Mouse (Mus musculus): ENCODE data around the gene Tcf7l2. TPM values are rescaled to one million over a fixed set of nuclear protein-coding genes. Genes with fewer than 3 reads are reported as not detected.

Gene Tcf7l2
- polyA plus RNA-seq, 1 experiment from 2014 or later, result 215 TPM

DNA sequence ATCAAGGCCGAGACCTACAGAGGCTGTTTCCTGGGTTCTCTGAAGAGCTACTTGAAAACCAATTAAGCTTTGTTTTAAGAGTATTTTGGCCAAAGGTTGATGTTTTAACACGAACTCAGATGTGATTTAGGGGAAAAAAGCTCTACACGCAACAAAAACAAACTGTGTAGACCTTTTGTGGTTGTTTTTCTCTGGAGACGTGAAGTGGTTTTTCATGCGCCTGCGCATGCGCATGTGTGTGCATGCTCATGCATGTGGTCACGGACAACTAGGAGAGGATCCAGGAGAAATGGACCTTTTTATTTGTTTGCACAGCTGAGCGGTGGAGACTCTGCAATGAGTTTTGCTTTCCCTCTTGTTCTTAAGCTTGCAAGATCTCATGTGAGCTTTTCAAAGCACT lies 17.4 kb downstream of the Tcf7l2 start:
- H3K27ac ChIP-seq, result no peak overlapping the region
- no peak overlapping the region for H3K9ac ChIP-seq
- peaks cover 20% of the 10 kb centered on the region for H3K36me3 ChIP-seq (ENCODE audit: poor library complexity, severe bottlenecking)
- no peak for ATAC-seq
- no peak overlapping the region for H3K4me2 ChIP-seq
- H3K27me3 ChIP-seq, result no peaks in the 10 kb centered on the region
- WGBS, result 91% methylated on average over 9 of the region's 9 CpGs
- no peak overlapping the region for H3K4me3 ChIP-seq
- no peaks in the 10 kb centered on the region for H3K9me3 ChIP-seq (replicated peaks)
- peaks cover 15% of the 10 kb centered on the region for H3K4me1 ChIP-seq

DNA sequence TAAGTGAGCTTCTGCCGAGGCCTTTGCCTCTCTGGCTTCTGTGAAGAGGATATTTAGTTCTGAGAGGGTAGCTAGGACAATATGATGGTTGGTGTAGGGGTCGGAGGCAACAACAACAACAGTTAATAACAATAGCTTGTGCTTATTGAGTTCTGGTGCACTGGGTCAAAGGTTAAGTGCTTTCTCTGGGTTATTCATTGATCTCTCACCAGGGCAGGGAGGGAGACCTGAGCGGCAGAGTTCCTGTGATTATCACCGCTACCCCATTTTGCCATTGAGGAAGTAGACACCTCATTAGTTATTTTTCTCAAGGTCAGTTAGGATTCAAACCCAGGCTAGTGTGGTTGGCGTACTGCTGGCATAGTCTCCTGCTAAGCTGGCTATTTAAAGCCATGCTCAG lies 19.5 kb downstream of the Tcf7l2 start:
- 56% methylated on average over 5 of the region's 5 CpGs for WGBS
- H3K9ac ChIP-seq, result no peak overlapping the region
- no peaks in the 10 kb centered on the region for H3K9me3 ChIP-seq (replicated peaks)
- H3K27ac ChIP-seq, result no peak overlapping the region
- H3K4me1 ChIP-seq, result peaks cover 14% of the 10 kb centered on the region
- H3K4me2 ChIP-seq, result no peak overlapping the region
- peaks cover 12% of the 10 kb centered on the region; the same call in 1 of the 2 replicates for H3K36me3 ChIP-seq (ENCODE audit: poor library complexity, severe bottlenecking)
- no peaks in the 10 kb centered on the region for H3K27me3 ChIP-seq
- ATAC-seq, result no peak
- no peak overlapping the region for H3K4me3 ChIP-seq

DNA sequence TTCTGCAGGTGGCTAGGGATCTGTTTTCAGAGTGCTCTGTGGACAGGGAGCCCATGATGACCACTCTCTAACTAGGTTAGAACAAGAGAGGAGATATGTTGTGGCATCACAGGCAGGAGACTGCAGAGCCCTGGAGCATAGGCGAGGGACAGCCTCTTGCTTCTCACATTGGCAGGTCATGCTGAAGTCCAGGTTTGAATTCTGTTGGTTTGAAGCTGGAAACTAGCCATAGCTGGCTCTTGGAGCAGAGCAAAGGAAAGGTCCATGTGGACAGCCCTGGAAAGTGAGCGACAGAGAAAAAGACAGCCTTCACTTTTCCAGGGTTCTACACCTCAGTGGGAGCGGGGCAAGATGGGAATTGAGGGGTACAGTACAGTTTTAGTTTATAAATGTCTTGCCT lies 20.6 kb downstream of the Tcf7l2 start:
- H3K4me3 ChIP-seq, result no peak overlapping the region
- H3K9me3 ChIP-seq (replicated peaks), result no peaks in the 10 kb centered on the region
- no peaks in the 10 kb centered on the region for H3K27me3 ChIP-seq
- H3K36me3 ChIP-seq (ENCODE audit: poor library complexity, severe bottlenecking), result peaks cover 10% of the 10 kb centered on the region; the same call in 1 of the 2 replicates
- no peak overlapping the region for H3K9ac ChIP-seq
- 97% methylated on average over 3 of the region's 3 CpGs for WGBS
- H3K4me2 ChIP-seq, result no peak overlapping the region
- ATAC-seq, result no peak
- H3K27ac ChIP-seq, result no peak overlapping the region
- H3K4me1 ChIP-seq, result peaks cover 6% of the 10 kb centered on the region; the same call in 1 of the 2 replicates

DNA sequence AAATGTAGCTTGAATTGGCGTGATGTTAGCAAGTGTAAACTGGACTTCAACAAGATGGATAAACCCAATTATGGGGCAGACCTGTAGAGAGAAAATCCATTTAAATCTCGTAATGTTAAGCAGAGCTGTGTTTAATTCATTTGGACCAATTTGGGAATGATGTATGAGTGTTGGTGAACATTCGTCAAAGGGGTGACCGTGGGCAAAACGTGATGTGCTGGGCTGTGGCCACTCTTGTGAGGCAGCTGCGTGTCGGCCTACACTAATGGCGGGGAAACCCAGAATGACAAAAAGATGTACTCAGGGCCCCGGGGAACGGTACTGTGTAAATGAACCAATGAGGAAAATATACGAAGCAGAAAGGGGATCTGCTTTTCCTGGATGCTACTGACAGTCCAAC lies 24.2 kb downstream of the Tcf7l2 start:
- WGBS, result 82% methylated on average over 11 of the region's 11 CpGs
- Histone ChIP-seq H3K4me1 (peaks cover 10% of the 10 kb centered on the region; the same call in 1 of the 2 replicates), H3K27me3 (no peaks in the 10 kb centered on the region), H3K9me3 (replicated peaks) (no peaks in the 10 kb centered on the region), H3K27ac (no peak overlapping the region), H3K36me3 (ENCODE audit: poor library complexity, severe bottlenecking) (peaks cover 10% of the 10 kb centered on the region; the same call in 1 of the 2 replicates), H3K4me3 (no peak overlapping the region), H3K9ac (no peak overlapping the region), H3K4me2 (no peak overlapping the region)
- ATAC-seq, result no peak

DNA sequence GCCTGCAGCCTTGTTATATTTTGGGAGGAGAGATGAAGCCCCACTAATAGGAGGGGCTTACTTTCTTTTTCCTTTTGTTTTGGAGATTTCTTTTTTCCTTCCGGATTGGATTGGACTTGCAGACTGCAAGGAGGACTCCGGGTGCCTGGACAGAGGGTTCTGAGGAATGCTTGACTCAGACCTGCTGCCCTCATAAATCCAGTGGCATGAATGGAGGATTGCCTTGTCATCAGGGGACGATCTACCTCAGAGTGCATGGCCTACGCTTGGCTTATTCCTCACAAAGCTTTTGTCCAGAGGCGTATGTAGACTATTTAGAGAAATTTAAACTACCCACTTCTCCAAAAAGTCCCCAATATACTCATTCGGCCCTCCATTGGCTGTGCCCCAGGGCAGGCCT lies 25.5 kb downstream of the Tcf7l2 start:
- H3K4me2 ChIP-seq, result no peak overlapping the region
- 60% methylated on average over 6 of the region's 6 CpGs for WGBS
- H3K4me3 ChIP-seq, result no peak overlapping the region
- H3K4me1 ChIP-seq, result peaks cover 14% of the 10 kb centered on the region; the same call in 1 of the 2 replicates
- H3K27ac ChIP-seq, result no peak overlapping the region
- ATAC-seq, result no peak
- peaks cover 10% of the 10 kb centered on the region; the same call in 1 of the 2 replicates for H3K36me3 ChIP-seq (ENCODE audit: poor library complexity, severe bottlenecking)
- no peaks in the 10 kb centered on the region for H3K9me3 ChIP-seq (replicated peaks)
- no peaks in the 10 kb centered on the region for H3K27me3 ChIP-seq
- no peak overlapping the region for H3K9ac ChIP-seq

DNA sequence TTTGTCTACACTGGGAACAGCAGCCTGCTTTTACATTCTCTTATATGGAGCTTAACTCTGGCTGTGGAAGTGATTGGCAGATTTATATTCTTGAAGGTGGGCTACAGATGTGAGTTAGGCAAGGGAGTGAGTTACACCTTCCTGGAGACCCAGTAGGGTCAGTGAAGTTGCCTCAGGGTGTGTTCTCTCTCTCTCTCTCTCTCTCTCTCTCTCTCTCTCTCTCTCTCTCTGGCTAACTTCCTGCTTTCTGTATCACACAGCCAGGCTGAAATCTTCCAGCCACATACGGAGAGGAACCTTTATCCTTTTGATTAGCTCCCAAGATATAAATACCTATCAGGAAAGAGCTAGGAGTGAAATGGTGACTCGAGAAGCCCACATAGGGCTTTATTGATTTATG lies 26.0 kb downstream of the Tcf7l2 start:
- 81% methylated on average over 2 of the region's 2 CpGs for WGBS
- H3K4me3 ChIP-seq, result no peak overlapping the region
- H3K4me1 ChIP-seq, result peaks cover 14% of the 10 kb centered on the region; the same call in 1 of the 2 replicates
- H3K9ac ChIP-seq, result no peak overlapping the region
- H3K4me2 ChIP-seq, result no peak overlapping the region
- H3K27ac ChIP-seq, result no peak overlapping the region
- H3K27me3 ChIP-seq, result no peaks in the 10 kb centered on the region
- ATAC-seq, result no peak
- peaks cover 7% of the 10 kb centered on the region; the same call in 1 of the 2 replicates for H3K36me3 ChIP-seq (ENCODE audit: poor library complexity, severe bottlenecking)
- no peaks in the 10 kb centered on the region for H3K9me3 ChIP-seq (replicated peaks)

DNA sequence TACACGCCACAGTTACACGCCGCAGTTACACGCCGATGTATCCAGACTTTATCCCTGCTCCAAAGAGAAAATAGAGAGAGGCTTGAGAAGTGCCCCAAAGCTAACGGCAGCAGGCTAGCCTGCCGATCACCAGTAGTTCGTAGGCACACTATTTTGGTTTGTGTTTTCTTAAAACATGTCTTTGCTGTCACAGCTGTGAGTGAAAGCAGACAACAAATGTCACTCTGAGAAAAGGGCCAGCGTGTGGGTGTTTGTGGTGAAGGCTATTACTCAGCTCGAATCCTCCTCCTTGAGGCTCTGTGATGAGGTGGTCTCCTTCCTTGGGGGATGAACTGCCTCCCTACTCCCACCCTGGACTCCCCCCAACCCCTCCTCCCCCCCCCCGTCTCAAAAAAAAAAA lies 26.6 kb downstream of the Tcf7l2 start:
- Histone ChIP-seq H3K36me3 (ENCODE audit: poor library complexity, severe bottlenecking) (peaks cover under 1% of the 10 kb centered on the region; the same call in 1 of the 2 replicates), H3K4me1 (peaks cover 14% of the 10 kb centered on the region; the same call in 1 of the 2 replicates), H3K27ac (no peak overlapping the region), H3K4me3 (no peak overlapping the region), H3K9me3 (replicated peaks) (no peaks in the 10 kb centered on the region), H3K27me3 (no peaks in the 10 kb centered on the region), H3K9ac (no peak overlapping the region), H3K4me2 (no peak overlapping the region)
- 72% methylated on average over 10 of the region's 11 CpGs for whole genome bisulfite sequencing
- no peak for ATAC-seq

DNA sequence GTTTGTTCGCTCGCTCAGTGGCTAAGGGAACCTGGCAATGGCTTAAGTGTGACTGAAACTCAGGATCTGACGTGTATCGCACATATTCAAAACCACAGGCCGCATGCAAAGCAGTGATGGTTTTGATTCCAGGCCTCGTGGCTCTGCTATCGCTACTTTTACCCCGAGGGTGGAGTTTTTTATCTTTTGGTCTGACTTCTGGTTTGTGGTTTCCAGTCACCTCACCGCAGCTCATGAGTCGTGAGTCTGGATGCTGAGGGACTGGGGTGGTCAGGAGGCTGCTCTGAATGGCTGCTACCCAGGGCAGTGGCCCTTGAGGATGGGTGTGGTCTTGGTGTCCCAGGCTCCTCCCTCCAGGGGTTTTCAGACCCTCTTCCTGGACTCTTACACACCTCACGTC lies 27.3 kb downstream of the Tcf7l2 start:
- no peak for ATAC-seq
- Histone ChIP-seq H3K9me3 (replicated peaks) (no peaks in the 10 kb centered on the region), H3K9ac (no peak overlapping the region), H3K27ac (no peak overlapping the region), H3K4me2 (no peak overlapping the region), H3K4me1 (peaks cover 19% of the 10 kb centered on the region), H3K27me3 (no peaks in the 10 kb centered on the region), H3K4me3 (no peak overlapping the region), H3K36me3 (ENCODE audit: poor library complexity, severe bottlenecking) (no peaks in the 10 kb centered on the region)
- WGBS, result 77% methylated on average over 11 of the region's 11 CpGs

DNA sequence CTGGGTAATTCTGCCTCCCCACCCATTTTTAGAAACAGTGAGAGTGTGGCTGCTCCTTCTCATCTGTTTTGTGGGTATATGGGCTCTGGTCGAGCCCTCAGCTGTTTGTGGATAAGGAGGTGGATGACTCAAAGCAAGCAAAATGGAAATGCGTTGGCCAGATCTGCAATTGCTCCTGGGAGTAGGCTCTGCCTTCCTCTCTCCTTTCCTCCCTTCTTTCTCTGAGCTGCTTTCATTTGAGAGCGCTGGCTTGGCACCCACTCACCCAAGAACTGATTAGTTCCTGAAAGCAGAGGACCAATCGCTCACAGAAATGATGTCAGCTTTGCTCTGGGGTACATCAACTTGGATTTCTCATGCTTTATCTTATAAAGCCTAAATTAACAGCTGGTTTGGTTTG lies 32.7 kb downstream of the Tcf7l2 start:
- Histone ChIP-seq H3K27ac (no peak overlapping the region), H3K4me2 (no peak overlapping the region), H3K4me3 (no peak overlapping the region), H3K27me3 (no peaks in the 10 kb centered on the region), H3K9me3 (replicated peaks) (no peaks in the 10 kb centered on the region), H3K36me3 (ENCODE audit: poor library complexity, severe bottlenecking) (no peaks in the 10 kb centered on the region), H3K4me1 (peaks cover 40% of the 10 kb centered on the region), H3K9ac (no peak overlapping the region)
- WGBS, result 58% methylated on average over 4 of the region's 4 CpGs
- ATAC-seq, result no peak

DNA sequence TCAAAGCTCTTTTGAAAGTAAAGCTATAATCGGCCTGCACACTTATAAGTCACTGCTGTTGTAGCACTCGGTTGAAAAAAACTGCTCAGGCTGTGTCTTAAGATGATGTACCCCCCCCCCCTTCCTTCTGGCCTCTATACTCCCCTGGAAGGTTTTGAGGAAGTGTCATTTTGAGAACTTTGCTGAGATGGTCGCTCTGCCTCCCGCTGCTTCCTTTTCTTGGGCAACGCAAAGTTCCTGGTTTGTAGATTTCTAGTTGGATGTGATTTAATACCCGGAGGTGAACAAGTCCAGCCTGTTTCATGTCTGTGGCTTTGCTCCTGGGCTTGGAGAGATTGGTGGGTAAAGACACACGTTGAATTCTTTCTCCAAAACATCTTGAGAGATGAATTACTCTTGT lies 33.2 kb downstream of the Tcf7l2 start:
- H3K4me3 ChIP-seq, result no peak overlapping the region
- H3K9me3 ChIP-seq (replicated peaks), result no peaks in the 10 kb centered on the region
- no peak overlapping the region for H3K4me2 ChIP-seq
- WGBS, result 73% methylated on average over 7 of the region's 7 CpGs
- H3K27me3 ChIP-seq, result no peaks in the 10 kb centered on the region
- no peak for ATAC-seq
- H3K4me1 ChIP-seq, result peaks cover 45% of the 10 kb centered on the region
- no peak overlapping the region for H3K9ac ChIP-seq
- H3K27ac ChIP-seq, result no peak overlapping the region
- H3K36me3 ChIP-seq (ENCODE audit: poor library complexity, severe bottlenecking), result no peaks in the 10 kb centered on the region

DNA sequence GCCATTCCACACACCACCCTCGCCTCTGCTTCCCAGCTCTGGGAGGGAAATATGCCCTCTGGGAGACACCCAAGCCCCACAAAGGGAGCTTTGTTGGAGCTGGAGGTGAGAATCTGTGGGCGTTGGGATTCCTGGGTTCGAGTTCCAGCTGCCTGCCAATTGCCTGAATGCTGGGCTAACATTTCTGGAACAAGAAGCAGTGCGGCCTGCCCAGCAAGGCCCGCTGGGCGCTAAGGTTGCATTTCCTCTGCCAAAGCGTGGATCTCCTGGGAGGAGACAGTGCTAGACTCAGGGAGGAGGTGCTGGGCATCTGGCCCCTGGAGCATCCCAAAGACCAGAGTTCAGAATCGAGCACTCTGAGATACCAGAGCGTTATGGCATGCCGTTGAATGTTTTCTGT lies 38.3 kb downstream of the Tcf7l2 start:
- Histone ChIP-seq H3K4me3 (no peak overlapping the region), H3K27me3 (no peaks in the 10 kb centered on the region), H3K36me3 (ENCODE audit: poor library complexity, severe bottlenecking) (no peaks in the 10 kb centered on the region), H3K9ac (no peak overlapping the region), H3K27ac (no peak overlapping the region), H3K4me2 (no peak overlapping the region), H3K9me3 (replicated peaks) (no peaks in the 10 kb centered on the region), H3K4me1 (peaks cover 57% of the 10 kb centered on the region)
- 73% methylated on average over 10 of the region's 10 CpGs for whole genome bisulfite sequencing
- ATAC-seq, result no peak

DNA sequence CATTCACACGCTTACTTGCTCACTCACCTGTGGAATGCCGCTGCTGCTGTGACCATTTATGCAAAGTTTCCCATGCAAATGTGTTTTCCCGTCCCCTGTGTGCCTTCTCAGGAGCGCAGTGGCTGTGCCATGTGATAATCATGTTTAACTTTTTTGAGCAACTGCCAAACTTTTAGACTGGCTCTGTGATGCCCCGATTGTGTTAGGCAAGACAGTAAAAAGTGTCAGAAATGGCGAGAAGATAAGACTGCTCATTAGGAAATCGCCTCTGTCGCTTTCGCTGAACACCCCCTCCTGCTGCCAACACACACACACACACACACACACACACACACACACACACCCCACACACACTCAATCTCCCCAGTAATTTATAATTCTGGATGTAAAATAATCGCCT lies 39.5 kb downstream of the Tcf7l2 start:
- no peak for ATAC-seq
- Histone ChIP-seq H3K4me2 (no peak overlapping the region), H3K9ac (no peak overlapping the region), H3K9me3 (replicated peaks) (no peaks in the 10 kb centered on the region), H3K36me3 (ENCODE audit: poor library complexity, severe bottlenecking) (no peaks in the 10 kb centered on the region), H3K27ac (no peak overlapping the region), H3K4me3 (no peak overlapping the region), H3K27me3 (no peaks in the 10 kb centered on the region), H3K4me1 (peaks cover 57% of the 10 kb centered on the region)
- WGBS, result 48% methylated on average over 10 of the region's 10 CpGs

DNA sequence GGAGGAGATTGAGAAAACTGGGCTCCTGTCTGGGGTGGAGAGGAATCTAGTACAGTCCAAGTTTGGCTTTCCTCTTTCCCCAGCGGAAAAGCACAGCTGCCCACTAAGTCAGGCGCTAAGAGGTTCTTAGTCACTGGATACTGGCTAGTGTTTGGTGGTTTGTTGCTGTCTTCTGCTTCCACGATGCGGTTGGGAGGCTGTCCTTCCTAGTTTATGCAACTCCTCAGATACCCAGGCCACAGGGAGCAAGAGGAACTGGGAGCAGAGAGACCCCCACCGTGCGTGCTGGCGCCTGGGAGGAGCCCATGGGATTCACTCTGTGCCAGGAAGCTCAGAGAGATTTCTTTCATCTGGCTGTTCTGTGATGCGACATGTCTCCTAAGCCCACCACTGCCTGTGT lies 40.1 kb downstream of the Tcf7l2 start:
- H3K4me2 ChIP-seq, result no peak overlapping the region
- no peak overlapping the region for H3K9ac ChIP-seq
- 80% methylated on average over 8 of the region's 8 CpGs for WGBS
- H3K27me3 ChIP-seq, result no peaks in the 10 kb centered on the region
- no peak overlapping the region for H3K27ac ChIP-seq
- H3K9me3 ChIP-seq (replicated peaks), result no peaks in the 10 kb centered on the region
- H3K4me3 ChIP-seq, result no peak overlapping the region
- no peak for ATAC-seq
- H3K36me3 ChIP-seq (ENCODE audit: poor library complexity, severe bottlenecking), result no peaks in the 10 kb centered on the region
- peaks cover 57% of the 10 kb centered on the region for H3K4me1 ChIP-seq
